ENCODE assay signal across 8 mouse cellular contexts in genomic region chr4:46450519-46451131, GRCm38 (mm10). TPM values are rescaled to one million over a fixed set of nuclear protein-coding genes. Genes with fewer than 3 reads are reported as not detected.
DNase-seq lines count a peak whose midpoint lies in the region; ATAC-seq and TF ChIP-seq lines count a peak whose summit lies in the region.

Anp32b (plus strand) TSS chr4:46450902.

- peak within 1 kb of the TSS; percentile 100 for H3K9ac ChIP-seq in ES-Bruce4 (ENCODE audit: low read depth, poor library complexity, severe bottlenecking)
- peak within 1 kb of the TSS; percentile 97 for H3K9ac ChIP-seq in forebrain, embryonic 14.5 days (ENCODE audit: low read length)

- H3K4me1 ChIP-seq in ES-Bruce4 (ENCODE audit: control insufficient read depth, insufficient read depth, low read length): no peaks in the 10 kb centered on the region
- peaks cover 29% of the 10 kb centered on the region for H3K4me1 ChIP-seq in forebrain, embryonic 14.5 days (ENCODE audit: control insufficient read depth, insufficient read depth, low read length)
- peaks cover 6% of the 10 kb centered on the region for H3K4me1 ChIP-seq in lung, adult 2 months (ENCODE audit: control insufficient read depth, insufficient read depth, low read length)

- peak; percentile 77 for ATAC-seq in cerebellum, adult (ENCODE audit: insufficient number of reproducible peaks, low FRiP score, low TSS enrichment)
- ATAC-seq in forebrain, embryonic 14.5 days: peak; percentile 95
- ATAC-seq in neutrophil, adult 5-6 weeks (ENCODE audit: extremely low read depth, insufficient number of reproducible peaks, low FRiP score, poor library complexity, severe bottlenecking): peak; percentile 77

- H3K9me3 ChIP-seq in ES-Bruce4 (replicated peaks; ENCODE audit: control insufficient read depth, insufficient read depth, low read length, poor library complexity, severe bottlenecking): no peaks in the 10 kb centered on the region
- no peaks in the 10 kb centered on the region for H3K9me3 ChIP-seq in forebrain, embryonic 14.5 days (replicated peaks; ENCODE audit: control insufficient read depth, low read length)

- H3K4me3 ChIP-seq in ES-Bruce4 (ENCODE audit: low read depth, low read length): peak within 1 kb of the TSS; percentile 80
- H3K4me3 ChIP-seq in forebrain, embryonic 14.5 days (ENCODE audit: low read depth, low read length): peak within 1 kb of the TSS; percentile 89
- peak within 1 kb of the TSS; percentile 74 for H3K4me3 ChIP-seq in lung, adult 2 months (replicated peaks; ENCODE audit: extremely low read depth, low read depth, low read length)

- peak within 1 kb of the TSS; percentile 90 for H3K4me2 ChIP-seq in forebrain, embryonic 14.5 days (ENCODE audit: low read length)

- DNase-seq in forebrain, embryonic 14.5 days (ENCODE audit: low spot score): peak; percentile 95
- DNase-seq in heart, postnatal 25 days (ENCODE audit: low spot score): peak; percentile 88
- DNase-seq in layer of hippocampus, adult 18-20 months (ENCODE audit: low spot score in 2 of 2): peak; percentile 91 to 94
- DNase-seq in lung, adult 2 months: peak; percentile 94
- DNase-seq in thymus, adult 18-20 months: peak; percentile 86

- under 1% methylated on average over 51 of the region's 66 CpGs for WGBS in forebrain, embryonic 14.5 days
- WGBS in lung, adult 2 months: 1% methylated on average over 66 of the region's 66 CpGs

- intact Hi-C loops in heart, postnatal 25 days (cut with DNase I): loop anchor here (2.0 to 5.0 kb wide), 2 partner anchors 37 to 48 kb away; partner anchors contain the start of gene Nans

- peak; percentile 27 for TF ChIP-seq CTCF in ES-Bruce4 (IDR thresholded peaks at IDR 0.05; ENCODE audit: low read depth, low read length)
- TF ChIP-seq CTCF in lung, adult 2 months (IDR thresholded peaks at IDR 0.05; ENCODE audit: insufficient read depth, low read length): no peak

- H3K27me3 ChIP-seq in ES-Bruce4 (ENCODE audit: control insufficient read depth, insufficient read depth, low read length, poor library complexity, severe bottlenecking): no peaks in the 10 kb centered on the region
- H3K27me3 ChIP-seq in forebrain, embryonic 14.5 days (replicated peaks; ENCODE audit: control insufficient read depth, insufficient read depth, low read length): no peaks in the 10 kb centered on the region

- no peak for TF ChIP-seq EP300 in ES-Bruce4 (IDR thresholded peaks at IDR 0.05; ENCODE audit: insufficient read depth, low read depth, low read length)

- peaks cover 5% of the 10 kb centered on the region; the same call in 1 of the 2 replicates for H3K36me3 ChIP-seq in ES-Bruce4 (ENCODE audit: control insufficient read depth, insufficient read depth, low read length, poor library complexity, severe bottlenecking)
- H3K36me3 ChIP-seq in forebrain, embryonic 14.5 days (ENCODE audit: control insufficient read depth, insufficient read depth, low read length): no peaks in the 10 kb centered on the region

- TF ChIP-seq POLR2A in ES-Bruce4 (IDR thresholded peaks at IDR 0.05; ENCODE audit: insufficient read depth, low read length): no peak
- no peak; the same call in 1 of the 2 replicates for TF ChIP-seq POLR2A in lung, adult 2 months (IDR thresholded peaks at IDR 0.05; ENCODE audit: borderline replicate concordance, extremely low read depth, low read depth, low read length)

- peak within 1 kb of the TSS; percentile 86 for H3K27ac ChIP-seq in ES-Bruce4 (ENCODE audit: insufficient read depth, low read length)
- peak within 1 kb of the TSS; percentile 98 for H3K27ac ChIP-seq in forebrain, embryonic 14.5 days (ENCODE audit: low read depth, low read length)

RNA-seq across cellular contexts. Expression of gene Anp32b, which starts in this region (rescaled TPM):
- 459 and 464 TPM in 2 replicates for polyA plus RNA-seq in ES-Bruce4 (2011; ENCODE audit: insufficient read depth, insufficient read length, low read depth, missing spikeins)
- 83.5 and 92.4 TPM in 2 replicates for polyA plus RNA-seq in forebrain, embryonic 14.5 days (2014; fragmentation: Nextera tagmentation; extraction: Ambion mirVana)
- 10 to 100 TPM; 51.7 to 57.3 TPM for total RNA-seq in heart, postnatal 25 days (2021)
- total RNA-seq in layer of hippocampus, adult 18-20 months (2021): 10 to 100 TPM; 54.9 to 56.1 TPM
- 14.4 and 19.2 TPM in 2 replicates for polyA plus RNA-seq in lung, adult 2 months (2012; rRNA removed)
- 43.2 and 45.9 TPM in 2 replicates for total RNA-seq in neutrophil, adult 5-6 weeks (2017)

Comparison
In these comparisons a context has a peak if more than half of its experiments do, and no peak if none do; other contexts are left out.
1. Peak in every context shown above with its lines: DNase-seq, ATAC-seq, H3K4me3 ChIP-seq and H3K27ac ChIP-seq.